Mouse (Mus musculus): Measurements from ENCODE around the gene Synpo2.

DNA sequence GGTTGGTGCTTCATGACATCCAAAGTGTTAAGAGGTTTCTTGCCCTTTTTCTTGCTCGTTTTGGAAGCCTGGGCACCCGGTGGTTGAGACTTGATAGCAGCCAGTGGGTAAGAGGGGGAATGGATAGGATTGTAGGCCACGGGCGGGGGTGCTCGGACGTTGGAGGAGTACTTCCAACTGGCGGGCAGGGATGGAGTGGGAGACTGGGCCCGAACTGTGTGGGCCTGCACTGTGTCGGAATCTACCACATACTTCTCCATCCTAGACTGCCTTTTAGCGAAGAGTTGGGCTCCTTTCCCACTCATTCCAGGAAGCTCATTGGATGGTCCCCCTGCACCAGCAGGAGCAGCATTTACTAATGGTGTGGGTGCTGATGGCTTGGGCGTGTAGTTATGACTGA, 123.2 kb downstream of the Synpo2 start:
- TF ChIP-seq EP300 (optimal IDR thresholded peaks at IDR 0.05) (no peak), CTCF (IDR thresholded peaks at IDR 0.05; ENCODE audit: low read depth) (no peak)
